In the genomic region with DNA sequence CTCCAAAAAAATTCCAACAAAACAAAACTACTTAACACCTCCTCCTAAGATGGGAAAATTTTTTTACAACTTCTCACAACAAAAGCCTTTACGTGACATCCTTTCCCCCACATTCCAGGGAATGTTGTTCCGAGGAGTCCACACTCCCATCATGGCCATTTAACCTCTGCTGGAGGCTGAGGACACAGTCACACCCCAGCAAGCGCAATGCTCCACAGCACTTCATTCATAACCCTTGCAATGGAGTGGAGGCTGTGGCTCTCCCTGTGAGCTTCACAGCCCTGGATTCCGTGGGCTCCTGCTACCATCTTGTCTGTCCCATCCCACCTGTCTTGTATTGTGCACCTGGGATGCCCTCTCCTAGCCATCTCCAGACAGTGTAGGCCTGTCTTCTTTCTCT, we compare ENCODE assay signal across 22 mouse cellular contexts. TPM values are rescaled to one million over a fixed set of nuclear protein-coding genes. Genes with fewer than 3 reads are reported as not detected.
A peak's percentile ranks its signal among the peaks of the same experiment; 100 is the strongest.
DNase-seq lines count a peak whose midpoint lies in the region; ATAC-seq and TF ChIP-seq lines count a peak whose summit lies in the region.
"Had no signal": no experiment of that assay in that cellular context is flagged by ENCODE, and none has a peak within 500 bp of the region (broad histone marks: within the 10 kb centered on the region; RNA-seq: fewer than 3 reads in every experiment).

No protein-coding gene starts in this region.

- H3K9me3 ChIP-seq in forebrain, embryonic 15.5 days = no peaks in the 10 kb centered on the region
- H3K9me3 ChIP-seq in forebrain, embryonic 11.5 days (ENCODE audit: control insufficient read depth, low read length) = no peaks in the 10 kb centered on the region
- H3K9me3 ChIP-seq in liver, postnatal 0 days (ENCODE audit: low read length) = no peaks in the 10 kb centered on the region
- H3K9me3 ChIP-seq: heart, embryonic 13.5 days; midbrain, embryonic 12.5 days had no signal

- no peak overlapping the region for H3K9ac ChIP-seq in forebrain, embryonic 15.5 days (replicated peaks)
- no peak overlapping the region for H3K9ac ChIP-seq in forebrain, embryonic 11.5 days (ENCODE audit: low read length)
- no peak overlapping the region for H3K9ac ChIP-seq in liver, postnatal 0 days (replicated peaks)
- H3K9ac ChIP-seq: heart, embryonic 13.5 days; midbrain, embryonic 12.5 days had no signal

- WGBS in forebrain, embryonic 15.5 days = 85% methylated on average over 4 of the region's 4 CpGs
- 83% methylated on average over 4 of the region's 4 CpGs for WGBS in forebrain, embryonic 11.5 days
- 33% methylated on average over 4 of the region's 4 CpGs for WGBS in kidney, adult 2 months
- WGBS in liver, postnatal 0 days (ENCODE audit: insufficient replicate concordance) = 78% methylated on average over 4 of the region's 4 CpGs

- no peak overlapping the region for H3K4me2 ChIP-seq in forebrain, embryonic 15.5 days (replicated peaks)
- no peak overlapping the region for H3K4me2 ChIP-seq in forebrain, embryonic 11.5 days (ENCODE audit: low read depth, low read length, severe bottlenecking)
- H3K4me2 ChIP-seq in liver, postnatal 0 days (ENCODE audit: low read depth, low read length) = no peak overlapping the region
- H3K4me2 ChIP-seq: heart, embryonic 13.5 days; liver, embryonic 11.5 days; midbrain, embryonic 12.5 days had no signal

- ATAC-seq in forebrain, embryonic 15.5 days (replicated peaks) = 0 out of 2 replicates have a peak, but pooled peaks have one; percentile 23
- ATAC-seq in forebrain, embryonic 11.5 days (replicated peaks; ENCODE audit: low FRiP score) = no peak
- ATAC-seq in liver, postnatal 0 days = peak; percentile 10; the same call in 1 of the 2 replicates
- ATAC-seq: forebrain, embryonic 14.5 days had no signal

- H3K4me1 ChIP-seq in forebrain, embryonic 15.5 days = no peaks in the 10 kb centered on the region
- no peaks in the 10 kb centered on the region for H3K4me1 ChIP-seq in forebrain, embryonic 11.5 days (replicated peaks; ENCODE audit: control insufficient read depth, insufficient read depth, low read length)
- no peaks in the 10 kb centered on the region for H3K4me1 ChIP-seq in kidney, adult 2 months (ENCODE audit: control insufficient read depth, insufficient read depth, low read length)
- H3K4me1 ChIP-seq in liver, postnatal 0 days (ENCODE audit: insufficient read depth) = no peaks in the 10 kb centered on the region
- H3K4me1 ChIP-seq: midbrain, embryonic 12.5 days had no signal

- TF ChIP-seq CTCF in kidney, adult 2 months (conservative IDR thresholded peaks at IDR 0.05; ENCODE audit: insufficient read depth, insufficient read length, low read depth, low read length) = no peak
- no peak for TF ChIP-seq CTCF in liver, postnatal 0 days (IDR thresholded peaks at IDR 0.05; ENCODE audit: low read depth)

- no peaks in the 10 kb centered on the region for H3K36me3 ChIP-seq in forebrain, embryonic 15.5 days
- H3K36me3 ChIP-seq in forebrain, embryonic 11.5 days (ENCODE audit: control insufficient read depth, insufficient read depth, low read length) = no peaks in the 10 kb centered on the region
- no peaks in the 10 kb centered on the region for H3K36me3 ChIP-seq in kidney, adult 2 months (ENCODE audit: control insufficient read depth, insufficient read depth, low read length)
- H3K36me3 ChIP-seq in liver, postnatal 0 days (replicated peaks; ENCODE audit: insufficient read depth, low read length) = no peaks in the 10 kb centered on the region

- H3K27ac ChIP-seq in forebrain, embryonic 15.5 days (replicated peaks) = no peak overlapping the region
- no peak overlapping the region for H3K27ac ChIP-seq in forebrain, embryonic 11.5 days (ENCODE audit: low read depth, low read length)
- H3K27ac ChIP-seq in kidney, adult 2 months (ENCODE audit: insufficient read depth, low read depth, low read length) = no peak overlapping the region
- H3K27ac ChIP-seq in liver, postnatal 0 days (ENCODE audit: low read depth) = no peak overlapping the region
- H3K27ac ChIP-seq: heart, adult 2 months; heart, embryonic 13.5 days; midbrain, embryonic 12.5 days had no signal

- no peak for DNase-seq in forebrain, embryonic 11.5 days (ENCODE audit: low spot score)
- peak; percentile 7 for DNase-seq in kidney, adult 2 months
- DNase-seq in kidney, adult 8-10 months = no peak
- no peak for DNase-seq in liver, postnatal 0 days
- DNase-seq in liver = no peak
- peak; percentile 33 for DNase-seq in ZHBTc4 (ENCODE audit: low read depth, low spot score)
- no peak for DNase-seq in cerebellum, postnatal 4 days (ENCODE audit: low spot score in 2 of 2)
- DNase-seq: adrenal gland, adult 8-10 months; cerebellum, adult 11-12 months; gastrocnemius, postnatal 10 days; heart, adult 2 months; layer of hippocampus, postnatal 36 days; lung, adult 18-20 months; lung, postnatal 10 days; thymus, adult 18-20 months; thymus, postnatal 4 days had no signal

- TF ChIP-seq EP300 in liver, postnatal 0 days (IDR thresholded peaks at IDR 0.05; ENCODE audit: low read depth) = no peak

- no peak for TF ChIP-seq POLR2A in kidney, adult 2 months (IDR thresholded peaks at IDR 0.05; ENCODE audit: low read depth, low read length)

- no peaks in the 10 kb centered on the region for H3K27me3 ChIP-seq in forebrain, embryonic 15.5 days
- H3K27me3 ChIP-seq in forebrain, embryonic 11.5 days (ENCODE audit: control insufficient read depth, insufficient read depth, low read length) = no peaks in the 10 kb centered on the region
- H3K27me3 ChIP-seq in kidney, adult 2 months (replicated peaks; ENCODE audit: control insufficient read depth, insufficient read depth, low read length) = no peaks in the 10 kb centered on the region
- no peaks in the 10 kb centered on the region for H3K27me3 ChIP-seq in liver, postnatal 0 days (ENCODE audit: insufficient read depth, low read length)
- H3K27me3 ChIP-seq: heart, embryonic 13.5 days; midbrain, embryonic 12.5 days had no signal

- H3K4me3 ChIP-seq in forebrain, embryonic 15.5 days = no peak overlapping the region
- H3K4me3 ChIP-seq in forebrain, embryonic 11.5 days (ENCODE audit: low read depth, low read length) = no peak overlapping the region
- no peak overlapping the region for H3K4me3 ChIP-seq in kidney, adult 2 months (ENCODE audit: insufficient read depth, low read depth, low read length)
- H3K4me3 ChIP-seq in liver, postnatal 0 days (ENCODE audit: low read depth, low read length) = no peak overlapping the region
- H3K4me3 ChIP-seq: heart, adult 2 months; heart, embryonic 13.5 days; midbrain, embryonic 12.5 days had no signal

RNA-seq across cellular contexts. Expression of a gene that starts 40.4 kb away (rescaled TPM):
- polyA plus RNA-seq in forebrain, embryonic 15.5 days (2015; fragmentation: Nextera tagmentation; extraction: Ambion mirVana) = 0.45 and 0.55 TPM in 2 replicates
- polyA plus RNA-seq in forebrain, embryonic 11.5 days (2014; fragmentation: Nextera tagmentation; extraction: Ambion mirVana) = 0.48 and 0.72 TPM in 2 replicates
- polyA plus RNA-seq in kidney, adult 2 months (2012; rRNA removed) = 0.08 TPM in 1 of 2 replicates, not detected in the other
- not detected in 2 replicates for polyA plus RNA-seq in liver, postnatal 0 days (2015; fragmentation: Nextera tagmentation; extraction: Ambion mirVana)
- polyA plus RNA-seq: liver, embryonic 11.5 days; small intestine, adult 2 months had no signal

Comparison
In these comparisons a context has a peak if more than half of its experiments do, and no peak if none do; other contexts are left out.
1. DNase-seq: peak in kidney, adult 2 months (single experiment) and ZHBTc4 (single experiment); none in forebrain, embryonic 11.5 days (single experiment), kidney, adult 8-10 months (0 of 2), liver, postnatal 0 days (single experiment), liver (single experiment) and cerebellum, postnatal 4 days (0 of 2).